In genomic region chr2:75048071-75048470, GRCm38 (mm10) we compare ENCODE assay signal across 23 mouse cellular contexts.
DNase-seq lines count a peak whose midpoint lies in the region; TF ChIP-seq lines count a peak whose summit lies in the region.
"Had no signal": no experiment of that assay in that cellular context is flagged by ENCODE, and none has a peak within 500 bp of the region (broad histone marks: within the 10 kb centered on the region; RNA-seq: fewer than 3 reads in every experiment).

No protein-coding gene starts in this region.

- H3K36me3 ChIP-seq in heart, embryonic 10.5 days, result no peaks in the 10 kb centered on the region
- H3K36me3 ChIP-seq in E14TG2a.4 (ENCODE audit: insufficient read depth, low read length), result no peaks in the 10 kb centered on the region
- H3K36me3 ChIP-seq in embryonic facial prominence, embryonic 10.5 days (replicated peaks), result no peaks in the 10 kb centered on the region
- H3K36me3 ChIP-seq: embryonic facial prominence, embryonic 13.5 days; embryonic facial prominence, embryonic 15.5 days; forebrain, embryonic 10.5 days; forebrain, embryonic 12.5 days; forebrain, embryonic 15.5 days had no signal

- TF ChIP-seq CTCF in E14TG2a.4 (conservative IDR thresholded peaks at IDR 0.05; ENCODE audit: low read length), result no peak

- H3K27me3 ChIP-seq in heart, embryonic 10.5 days (ENCODE audit: insufficient read depth, poor library complexity, severe bottlenecking), result no peaks in the 10 kb centered on the region
- peaks cover 15% of the 10 kb centered on the region for H3K27me3 ChIP-seq in E14TG2a.4 (ENCODE audit: insufficient read depth, low read length)
- H3K27me3 ChIP-seq in embryonic facial prominence, embryonic 10.5 days (replicated peaks; ENCODE audit: low read depth, poor library complexity, severe bottlenecking), result peaks cover 18% of the 10 kb centered on the region
- H3K27me3 ChIP-seq: forebrain, embryonic 12.5 days; forebrain, embryonic 15.5 days had no signal

- no peaks in the 10 kb centered on the region for H3K9me3 ChIP-seq in heart, embryonic 10.5 days
- H3K9me3 ChIP-seq in E14TG2a.4 (ENCODE audit: low read length), result peaks cover 11% of the 10 kb centered on the region
- no peaks in the 10 kb centered on the region for H3K9me3 ChIP-seq in embryonic facial prominence, embryonic 10.5 days
- H3K9me3 ChIP-seq: embryonic facial prominence, embryonic 13.5 days; embryonic facial prominence, embryonic 15.5 days; forebrain, embryonic 10.5 days; forebrain, embryonic 12.5 days; forebrain, embryonic 15.5 days had no signal

- H3K27ac ChIP-seq in heart, embryonic 10.5 days, result no peak overlapping the region
- H3K27ac ChIP-seq in embryonic facial prominence, embryonic 10.5 days (replicated peaks), result no peak overlapping the region
- H3K27ac ChIP-seq: embryonic facial prominence, embryonic 13.5 days; embryonic facial prominence, embryonic 15.5 days; forebrain, embryonic 10.5 days; forebrain, embryonic 12.5 days; forebrain, embryonic 15.5 days had no signal

- 54% methylated on average over 6 of the region's 6 CpGs for WGBS in heart, embryonic 10.5 days
- WGBS in embryonic facial prominence, embryonic 10.5 days, result 43% methylated on average over 6 of the region's 6 CpGs

- peak; percentile 13 for DNase-seq in heart, embryonic 10.5 days (ENCODE audit: low spot score)
- no peak for DNase-seq in heart, adult 8-10 months (ENCODE audit: low spot score)
- DNase-seq in ES-CJ7 (ENCODE audit: low read depth, low spot score) (peak; percentile 59), ZHBTc4 (ENCODE audit: low read depth, low spot score) (peak; percentile 55)
- DNase-seq in right cerebral cortex, postnatal 25 days, result no peak
- no peak for DNase-seq in spleen, postnatal 4 days (ENCODE audit: low spot score in 2 of 2)
- DNase-seq in embryonic facial prominence, embryonic 10.5 days (ENCODE audit: low spot score), result no peak
- DNase-seq: adrenal gland, adult 2 months; adrenal gland, postnatal 10 days; adrenal gland, postnatal 25 days; cerebellum, adult 11-12 months; cerebellum, adult 2 months; cerebellum, adult 9-10 months; cerebellum, postnatal 10 days; cerebellum, postnatal 25 days; forebrain, postnatal 0 days had no signal

- H3K4me1 ChIP-seq in heart, embryonic 10.5 days, result peaks cover 4% of the 10 kb centered on the region; the same call in 1 of the 2 replicates
- H3K4me1 ChIP-seq in E14TG2a.4 (replicated peaks; ENCODE audit: low read depth, low read length), result peaks cover 26% of the 10 kb centered on the region
- H3K4me1 ChIP-seq in embryonic facial prominence, embryonic 10.5 days, result 0 out of 2 replicates have a peak, but pooled peaks cover 2% of the 10 kb centered on the region
- H3K4me1 ChIP-seq: embryonic facial prominence, embryonic 13.5 days; embryonic facial prominence, embryonic 15.5 days; forebrain, embryonic 12.5 days; forebrain, embryonic 15.5 days had no signal

- H3K4me3 ChIP-seq in heart, embryonic 10.5 days, result no peak overlapping the region
- H3K4me3 ChIP-seq in E14TG2a.4 (replicated peaks; ENCODE audit: low read length), result 0 out of 2 replicates have a peak overlapping the region, but pooled peaks have one; percentile 5
- H3K4me3 ChIP-seq in embryonic facial prominence, embryonic 10.5 days, result no peak overlapping the region
- H3K4me3 ChIP-seq: embryonic facial prominence, embryonic 13.5 days; embryonic facial prominence, embryonic 15.5 days; erythroblast, embryonic 14.5 days; forebrain, embryonic 10.5 days; forebrain, embryonic 12.5 days; forebrain, embryonic 15.5 days had no signal

Comparison
In these comparisons a context has a peak if more than half of its experiments do, and no peak if none do; other contexts are left out.
1. DNase-seq: peak in heart, embryonic 10.5 days (single experiment), ES-CJ7 (single experiment) and ZHBTc4 (single experiment); none in heart, adult 8-10 months (single experiment), right cerebral cortex, postnatal 25 days (single experiment), spleen, postnatal 4 days (0 of 2) and embryonic facial prominence, embryonic 10.5 days (single experiment).